Mouse (Mus musculus): ENCODE results near the gene Cplx3.

The Cplx3 gene

DNA sequence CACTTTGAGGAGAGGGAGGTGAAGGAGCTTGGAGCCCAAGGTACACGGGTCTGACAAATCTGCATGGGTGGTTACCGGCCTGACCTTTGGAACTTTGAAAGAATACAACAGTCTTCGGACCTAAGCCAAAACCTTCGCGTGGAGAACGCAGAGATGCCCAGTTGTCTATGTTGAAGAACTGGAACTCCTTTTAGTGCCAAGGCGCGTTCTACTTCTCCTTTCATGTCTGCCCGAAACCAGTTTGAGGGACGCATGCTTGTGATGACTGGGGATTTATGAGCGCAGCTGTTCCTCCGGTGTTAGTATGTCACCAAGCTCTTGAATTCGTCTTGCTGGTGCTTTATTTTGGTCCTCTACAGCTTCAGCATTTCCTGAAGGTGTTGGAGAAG is 44.4 kb downstream of the Cplx3 start:
- in situ Hi-C loops (cut with MboI, MseI) = no loop called here

- in situ Hi-C loops (cut with MboI, MseI) = no loop called here
Measured at GRCm38 (mm10) chr9:57560861-57561710, 45.0 kb downstream of the Cplx3 start, which contains the start of gene Scamp2. TSS of gene Scamp2 (plus strand) at chr9:57560943.

DNA sequence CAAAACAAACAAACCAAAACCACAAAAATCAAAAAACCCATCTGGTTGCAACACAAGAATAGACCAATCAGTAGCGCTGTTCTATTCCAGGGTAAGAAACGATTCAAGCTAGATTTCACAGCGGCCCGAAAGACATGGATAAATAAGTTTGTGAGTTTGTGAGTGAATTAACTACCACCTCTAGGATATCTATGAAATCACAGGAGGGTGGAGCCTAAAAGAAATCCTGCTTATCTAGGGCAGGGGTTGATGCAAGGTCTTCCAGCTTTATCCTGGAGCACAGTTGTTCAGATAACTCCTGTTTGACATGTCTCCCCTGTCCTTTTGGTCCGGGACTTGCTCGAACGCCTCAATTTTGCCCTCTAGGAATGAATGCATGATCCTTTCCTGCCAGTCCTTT is 45.8 kb downstream of the Cplx3 start:
- in situ Hi-C loops (cut with MboI, MseI) = no loop called here

DNA sequence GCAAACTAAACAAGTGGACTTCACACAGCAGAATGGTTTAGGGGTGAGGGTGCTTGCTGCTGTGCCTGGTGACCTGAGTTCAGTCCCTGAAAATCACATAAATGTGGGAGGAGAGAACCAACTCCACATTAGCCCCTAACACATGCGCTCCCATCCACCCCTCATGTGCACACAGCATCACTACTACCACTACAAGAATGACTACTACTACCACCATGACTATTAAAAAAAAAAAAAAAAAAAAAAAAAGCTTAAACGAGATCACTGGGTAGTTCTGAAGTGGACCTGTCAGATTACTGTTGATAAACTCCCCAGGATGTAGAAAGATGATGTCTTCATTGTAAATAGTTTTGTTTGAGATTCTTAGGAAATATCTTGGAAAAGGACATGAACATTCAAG is 46.5 kb downstream of the Cplx3 start:
- in situ Hi-C loops (cut with MboI, MseI) = no loop called here

- in situ Hi-C loops (cut with MboI, MseI) = no loop called here
Measured at GRCm38 (mm10) chr9:57558625-57559024, 47.5 kb downstream of the Cplx3 start.

DNA sequence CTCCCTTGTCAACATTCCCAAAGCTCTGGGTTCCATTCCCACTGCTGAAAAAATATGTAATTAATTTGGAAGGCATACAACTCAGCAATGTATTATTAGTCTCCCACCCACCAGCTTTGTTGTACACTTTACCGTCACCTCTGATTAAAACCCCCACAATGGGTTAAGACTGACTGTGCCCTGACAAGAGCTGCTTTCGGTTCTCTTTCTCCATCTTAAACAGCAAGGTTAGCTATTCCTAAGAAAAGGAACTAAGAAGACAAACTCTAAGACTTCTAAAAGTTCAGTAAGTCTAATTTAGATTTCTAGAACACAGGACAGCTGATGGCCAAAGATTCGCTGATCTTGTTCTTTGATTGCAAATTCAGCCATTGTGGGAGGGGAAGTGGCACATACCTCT is 48.9 kb downstream of the Cplx3 start:
- in situ Hi-C loops (cut with MboI, MseI) = no loop called here

- in situ Hi-C loops (cut with MboI, MseI) = loop anchor here in 1 of 2 experiments (5.0 kb wide), 1 partner anchor 98 kb away; the partner anchor contains the start of gene Csk
Measured at GRCm38 (mm10) chr9:57554753-57555152, 51.3 kb downstream of the Cplx3 start.

GRCm38 (mm10) chr9:57553119-57553518 is 53.0 kb downstream of the Cplx3 start:
- in situ Hi-C loops (cut with MboI, MseI) = loop anchor here in 1 of 2 experiments (5.0 kb wide), 1 partner anchor 99 kb away; the partner anchor contains the start of gene Csk

- in situ Hi-C loops (cut with MboI, MseI) = loop anchor here in 1 of 2 experiments (5.0 kb wide), 1 partner anchor 100 kb away; the partner anchor contains the start of gene Csk
Measured at GRCm38 (mm10) chr9:57552139-57552887, 53.8 kb downstream of the Cplx3 start, which contains the start of gene Mpi. TSS of gene Mpi (minus strand) at chr9:57552763.

DNA sequence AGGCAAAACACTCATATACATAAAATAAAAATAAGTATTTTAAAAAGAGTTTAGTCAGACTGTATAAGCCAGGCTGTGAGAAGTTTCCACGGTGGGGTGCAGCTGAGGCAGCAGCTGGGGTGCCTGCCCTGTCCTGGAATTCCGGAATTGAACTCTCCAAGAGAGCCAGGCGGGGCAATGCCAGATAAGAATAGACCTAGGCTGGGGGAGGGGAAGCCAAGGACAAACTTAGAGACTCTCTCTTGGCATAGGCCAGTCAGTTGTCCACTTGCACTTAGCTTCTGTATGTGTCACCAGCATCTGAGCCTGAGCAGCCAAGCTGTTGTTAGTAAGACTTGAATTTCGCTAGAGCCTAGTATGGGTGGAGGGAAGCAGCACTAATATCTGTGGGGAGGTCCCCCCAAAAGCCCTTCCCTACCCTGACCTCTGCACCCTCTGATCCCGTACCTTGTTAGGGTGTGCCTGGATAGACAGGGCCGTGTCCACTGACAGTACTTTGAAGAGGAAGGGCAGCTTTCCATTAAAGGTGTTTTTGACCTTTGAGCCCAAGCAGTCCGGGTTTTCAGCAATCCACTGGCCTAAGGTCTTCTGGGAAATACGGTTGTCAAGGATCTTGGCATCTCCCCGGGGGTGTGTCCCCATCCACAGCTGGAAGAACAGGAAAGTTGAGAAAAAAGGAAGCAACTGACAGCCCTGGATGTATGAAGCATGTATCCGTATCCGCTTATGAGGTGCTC is 55.8 kb downstream of the Cplx3 start:
- in situ Hi-C loops (cut with MboI, MseI) = loop anchor here in 1 of 2 experiments (5.0 kb wide), 1 partner anchor 102 kb away; the partner anchor contains the start of gene Csk
